Comparison of ENCODE assay signal across 23 mouse cellular contexts in genomic region chr9:79943986-79944385, GRCm38 (mm10).
DNase-seq lines count a peak whose midpoint lies in the region; ATAC-seq and TF ChIP-seq lines count a peak whose summit lies in the region.
"Had no signal": no experiment of that assay in that cellular context is flagged by ENCODE, and none has a peak within 500 bp of the region (broad histone marks: within the 10 kb centered on the region; RNA-seq: fewer than 3 reads in every experiment).

No protein-coding gene starts in this region.

- no peak overlapping the region for H3K27ac ChIP-seq in heart, embryonic 12.5 days (ENCODE audit: poor library complexity, severe bottlenecking)
- H3K27ac ChIP-seq in heart, embryonic 16.5 days (ENCODE audit: low read length), result peak overlapping the region; percentile 23; the same call in 1 of the 2 replicates
- no peak overlapping the region for H3K27ac ChIP-seq in heart, embryonic 11.5 days (ENCODE audit: low read depth, low read length)
- no peak overlapping the region for H3K27ac ChIP-seq in stomach, postnatal 0 days (replicated peaks)
- H3K27ac ChIP-seq: embryonic facial prominence, embryonic 13.5 days; forebrain, embryonic 12.5 days; hindbrain, embryonic 12.5 days had no signal

- DNase-seq in heart, adult 11 months, result peak; percentile 87
- DNase-seq in MN1 (ENCODE audit: low spot score), result peak; percentile 40
- DNase-seq in stomach, postnatal 0 days (ENCODE audit: low spot score), result peak; percentile 11
- DNase-seq in yolk sac, embryonic 10.5 days (ENCODE audit: low spot score), result no peak
- DNase-seq: adrenal gland, postnatal 14 days; cerebellum, adult 11-12 months; cerebellum, adult 9-10 months; cerebellum, postnatal 36 days; gastrocnemius, postnatal 14 days; heart, adult 18-20 months; heart, postnatal 10 days; kidney, adult 18-20 months had no signal

- H3K4me2 ChIP-seq in heart, embryonic 12.5 days, result no peak overlapping the region
- H3K4me2 ChIP-seq in heart, embryonic 16.5 days (ENCODE audit: low read depth, low read length), result no peak overlapping the region
- H3K4me2 ChIP-seq in heart, embryonic 11.5 days, result no peak overlapping the region
- no peak overlapping the region for H3K4me2 ChIP-seq in stomach, postnatal 0 days (replicated peaks; ENCODE audit: low read depth)
- H3K4me2 ChIP-seq: embryonic facial prominence, embryonic 13.5 days; forebrain, embryonic 12.5 days; hindbrain, embryonic 12.5 days had no signal

- TF ChIP-seq CTCF in stomach, postnatal 0 days (IDR thresholded peaks at IDR 0.05; ENCODE audit: low read depth), result no peak

- H3K36me3 ChIP-seq in heart, embryonic 12.5 days, result no peaks in the 10 kb centered on the region; the same call in 1 of the 2 replicates
- no peaks in the 10 kb centered on the region for H3K36me3 ChIP-seq in heart, embryonic 16.5 days (ENCODE audit: control insufficient read depth, insufficient read depth)
- H3K36me3 ChIP-seq in heart, embryonic 11.5 days (ENCODE audit: control insufficient read depth, insufficient read depth, low read length), result no peaks in the 10 kb centered on the region
- H3K36me3 ChIP-seq in stomach, postnatal 0 days (ENCODE audit: control insufficient read depth, insufficient read depth, low read length), result no peaks in the 10 kb centered on the region
- H3K36me3 ChIP-seq: embryonic facial prominence, embryonic 13.5 days; forebrain, embryonic 12.5 days; hindbrain, embryonic 12.5 days had no signal

- H3K27me3 ChIP-seq in heart, embryonic 12.5 days (replicated peaks), result no peaks in the 10 kb centered on the region
- no peaks in the 10 kb centered on the region for H3K27me3 ChIP-seq in heart, embryonic 16.5 days (ENCODE audit: control insufficient read depth, insufficient read depth, low read length)
- no peaks in the 10 kb centered on the region for H3K27me3 ChIP-seq in heart, embryonic 11.5 days (ENCODE audit: control insufficient read depth, insufficient read depth, low read length)
- H3K27me3 ChIP-seq in stomach, postnatal 0 days (ENCODE audit: control insufficient read depth, insufficient read depth, low read length), result no peaks in the 10 kb centered on the region
- H3K27me3 ChIP-seq: embryonic facial prominence, embryonic 13.5 days; forebrain, embryonic 12.5 days; hindbrain, embryonic 12.5 days; Patski had no signal

- H3K4me1 ChIP-seq in heart, embryonic 12.5 days (replicated peaks), result peaks cover 35% of the 10 kb centered on the region
- H3K4me1 ChIP-seq in heart, embryonic 16.5 days (ENCODE audit: control insufficient read depth, insufficient read depth, low read length), result peaks cover 33% of the 10 kb centered on the region
- H3K4me1 ChIP-seq in heart, embryonic 11.5 days (ENCODE audit: control insufficient read depth, insufficient read depth, low read length), result peaks cover 4% of the 10 kb centered on the region
- H3K4me1 ChIP-seq in stomach, postnatal 0 days (replicated peaks; ENCODE audit: control insufficient read depth, insufficient read depth), result no peaks in the 10 kb centered on the region
- H3K4me1 ChIP-seq: embryonic facial prominence, embryonic 13.5 days; forebrain, embryonic 12.5 days; hindbrain, embryonic 12.5 days had no signal

- no peaks in the 10 kb centered on the region for H3K9me3 ChIP-seq in heart, embryonic 12.5 days (replicated peaks)
- no peaks in the 10 kb centered on the region for H3K9me3 ChIP-seq in heart, embryonic 16.5 days (replicated peaks; ENCODE audit: control insufficient read depth, low read length)
- no peaks in the 10 kb centered on the region for H3K9me3 ChIP-seq in heart, embryonic 11.5 days (replicated peaks; ENCODE audit: control insufficient read depth, low read length)
- H3K9me3 ChIP-seq in stomach, postnatal 0 days (ENCODE audit: control insufficient read depth, low read length), result no peaks in the 10 kb centered on the region
- H3K9me3 ChIP-seq: embryonic facial prominence, embryonic 13.5 days; forebrain, embryonic 12.5 days; hindbrain, embryonic 12.5 days had no signal

- TF ChIP-seq EP300 in stomach, postnatal 0 days (optimal IDR thresholded peaks at IDR 0.05), result no peak

- no peak for ATAC-seq in heart, embryonic 12.5 days (ENCODE audit: insufficient number of reproducible peaks, low FRiP score)
- no peak for ATAC-seq in heart, embryonic 16.5 days (replicated peaks; ENCODE audit: extremely low read depth, insufficient read depth, low FRiP score)
- ATAC-seq in heart, embryonic 11.5 days (replicated peaks; ENCODE audit: insufficient number of reproducible peaks, low FRiP score, low TSS enrichment), result no peak
- no peak for ATAC-seq in stomach, postnatal 0 days (ENCODE audit: low FRiP score, low TSS enrichment)
- ATAC-seq: activated CD4-positive, CD25-positive, alpha-beta regulatory T cell, adult 4 months; forebrain, embryonic 16.5 days; hindbrain, embryonic 16.5 days; inflammation-experienced regulatory T-cells, adult 6 months; Patski had no signal

- 53% methylated on average over 10 of the region's 10 CpGs for WGBS in heart, embryonic 12.5 days
- WGBS in heart, embryonic 16.5 days, result 52% methylated on average over 10 of the region's 10 CpGs
- WGBS in heart, embryonic 11.5 days (ENCODE audit: insufficient replicate concordance), result 54% methylated on average over 10 of the region's 10 CpGs
- 39% methylated on average over 10 of the region's 10 CpGs for WGBS in stomach, postnatal 0 days

- no peak overlapping the region for H3K4me3 ChIP-seq in heart, embryonic 12.5 days
- H3K4me3 ChIP-seq in heart, embryonic 16.5 days (ENCODE audit: low read length), result no peak overlapping the region
- H3K4me3 ChIP-seq in heart, embryonic 11.5 days (ENCODE audit: low read depth, low read length), result no peak overlapping the region
- no peak overlapping the region for H3K4me3 ChIP-seq in stomach, postnatal 0 days (ENCODE audit: low read depth, low read length)
- H3K4me3 ChIP-seq: embryonic facial prominence, embryonic 13.5 days; forebrain, embryonic 12.5 days; hindbrain, embryonic 12.5 days had no signal

- no peak overlapping the region for H3K9ac ChIP-seq in heart, embryonic 12.5 days
- no peak overlapping the region for H3K9ac ChIP-seq in heart, embryonic 16.5 days (ENCODE audit: low read length)
- no peak overlapping the region for H3K9ac ChIP-seq in heart, embryonic 11.5 days (ENCODE audit: low read depth, low read length)
- no peak overlapping the region for H3K9ac ChIP-seq in stomach, postnatal 0 days (ENCODE audit: low read length)
- H3K9ac ChIP-seq: embryonic facial prominence, embryonic 13.5 days; forebrain, embryonic 12.5 days; hindbrain, embryonic 12.5 days had no signal
